Mouse (Mus musculus): ENCODE measurements around the gene Arhgap1.
"Not testable (repeated sequence)": the region's sequence is repeated elsewhere in the genome, so short reads cannot be mapped to it uniquely, and the experiment has no call there.

The Arhgap1 gene

GRCm38 (mm10) chr2:91649553-91650359 lies at the start of gene Arhgap1, which contains the start of gene Zfp408:
TSS of gene Arhgap1 (plus strand) at chr2:91649860.
TSS of gene Zfp408 (minus strand) at chr2:91649791.
- peak; percentile 98 to 99 for DNase-seq

GRCm38 (mm10) chr2:91600475-91600874 lies 49.2 kb upstream of the Arhgap1 start:
- DNase-seq: no peak

- no peak for DNase-seq
These were observed 47.3 kb upstream of the Arhgap1 start for GRCm38 (mm10) chr2:91602389-91602788.

GRCm38 (mm10) chr2:91609370-91609769 lies 40.3 kb upstream of the Arhgap1 start:
- DNase-seq: not testable (repeated sequence)

GRCm38 (mm10) chr2:91622356-91622755 lies 27.3 kb upstream of the Arhgap1 start:
- no peak for DNase-seq

- not testable (repeated sequence) for DNase-seq
These were observed 26.3 kb upstream of the Arhgap1 start for GRCm38 (mm10) chr2:91623366-91623765.

GRCm38 (mm10) chr2:91627486-91627885 lies 22.2 kb upstream of the Arhgap1 start:
- DNase-seq: no peak

- no peak for DNase-seq
These were observed 21.5 kb upstream of the Arhgap1 start for GRCm38 (mm10) chr2:91628171-91628570.

GRCm38 (mm10) chr2:91629682-91630081 lies 20.0 kb upstream of the Arhgap1 start:
- DNase-seq: no peak

GRCm38 (mm10) chr2:91630384-91630783 lies 19.3 kb upstream of the Arhgap1 start:
- no peak for DNase-seq

- no peak for DNase-seq
These were observed 17.8 kb upstream of the Arhgap1 start for GRCm38 (mm10) chr2:91631826-91632225.

- no peak for DNase-seq
These were observed 17.3 kb upstream of the Arhgap1 start for GRCm38 (mm10) chr2:91632316-91632715.

GRCm38 (mm10) chr2:91633334-91633977 lies 16.2 kb upstream of the Arhgap1 start:
- DNase-seq: no peak

- DNase-seq: no peak
These were observed 14.8 kb upstream of the Arhgap1 start for GRCm38 (mm10) chr2:91634841-91635240.

- DNase-seq: no peak
These were observed 14.2 kb upstream of the Arhgap1 start for GRCm38 (mm10) chr2:91635486-91635885.

- DNase-seq: no peak
These were observed 13.4 kb upstream of the Arhgap1 start, which contains the start of gene F2 for GRCm38 (mm10) chr2:91636229-91636628. TSS of gene F2 (minus strand) at chr2:91636414.

- DNase-seq: no peak
These were observed 12.8 kb upstream of the Arhgap1 start for GRCm38 (mm10) chr2:91636727-91637338.

- no peak for DNase-seq
These were observed 10.7 kb upstream of the Arhgap1 start for GRCm38 (mm10) chr2:91638931-91639330.

- DNase-seq: no peak
These were observed 6.7 kb upstream of the Arhgap1 start for GRCm38 (mm10) chr2:91642825-91643415.

- DNase-seq: no peak
These were observed 5.6 kb upstream of the Arhgap1 start for GRCm38 (mm10) chr2:91644021-91644420.

GRCm38 (mm10) chr2:91645354-91645753 lies 4.3 kb upstream of the Arhgap1 start:
- DNase-seq: no peak

- no peak for DNase-seq
These were observed 3.8 kb upstream of the Arhgap1 start for GRCm38 (mm10) chr2:91645811-91646210.

GRCm38 (mm10) chr2:91646733-91647132 lies 2.9 kb upstream of the Arhgap1 start:
- DNase-seq: peak; percentile 78

Measured in kidney, postnatal 4 days (tissue).